Mouse (Mus musculus): ENCODE data around the gene Lzic.
"Not testable (repeated sequence)": the region's sequence is repeated elsewhere in the genome, so short reads cannot be mapped to it uniquely, and the experiment has no call there.

Gene Lzic

DNA sequence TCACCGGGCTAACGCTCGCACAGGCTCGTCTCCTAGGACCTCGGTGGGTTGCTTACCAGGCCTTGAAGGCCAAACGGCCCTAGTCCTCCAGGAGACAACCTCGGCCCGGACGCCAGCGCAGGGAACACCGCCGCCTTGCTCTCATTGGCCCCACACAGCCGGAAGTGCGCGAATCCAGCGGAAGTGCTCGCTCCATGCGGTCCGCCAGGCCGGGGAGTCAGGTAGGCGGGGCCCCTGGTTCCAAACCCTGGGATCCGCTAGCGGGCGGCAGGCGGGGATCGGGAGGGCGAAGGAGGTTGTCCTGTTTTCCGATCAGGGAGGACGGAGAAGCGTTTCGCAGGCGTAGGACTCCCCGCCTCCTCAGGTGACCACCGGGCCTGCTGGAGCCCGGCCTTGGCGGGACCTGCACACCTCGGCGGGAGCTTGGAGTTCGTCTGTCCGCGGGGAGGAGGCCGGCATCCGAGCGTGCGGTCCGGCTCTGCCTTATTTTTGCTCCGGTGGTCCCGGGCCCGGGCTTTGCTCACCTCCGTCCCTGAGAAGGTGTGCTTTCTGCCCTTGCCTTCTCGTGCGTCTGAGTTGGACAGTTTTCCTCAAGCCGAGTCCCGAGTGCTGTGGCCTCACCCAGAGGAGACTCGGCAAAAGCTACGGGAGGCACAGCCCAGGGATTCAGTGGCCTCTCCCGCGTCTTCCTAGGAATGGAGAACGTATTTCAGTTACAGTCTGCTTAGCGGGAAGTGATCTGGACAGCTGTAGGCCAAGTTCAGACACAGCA lies at the start of gene Lzic, which contains the start of gene Nmnat1:
Gene Lzic, plus strand, starts transcription at position 177 of the 772 bp plus-strand sequence.
Gene Nmnat1, minus strand, starts transcription at position 150 of the 772 bp plus-strand sequence.
- peak; percentile 95 for DNase-seq (ENCODE audit: low read depth, low spot score)

DNA sequence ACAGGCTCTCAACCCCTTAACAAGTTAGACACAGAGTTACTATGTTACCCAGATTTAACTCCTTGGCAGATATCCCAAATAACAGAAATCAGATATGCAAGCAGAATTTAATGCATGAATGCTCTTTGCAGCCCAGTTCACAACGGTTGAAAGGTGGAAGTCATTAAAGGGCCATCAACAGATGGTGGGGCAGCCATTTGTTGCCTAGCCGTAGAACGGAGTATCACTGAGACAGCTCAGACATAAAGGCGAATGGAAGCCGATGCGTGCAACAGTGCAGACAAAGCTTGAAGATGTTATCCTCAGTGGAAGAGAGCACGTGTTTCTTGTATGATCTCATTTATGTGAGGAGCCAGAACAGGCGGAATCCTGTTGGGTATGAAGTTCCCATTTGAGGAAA lies 44.5 kb upstream of the Lzic start:
- DNase-seq (ENCODE audit: low read depth, low spot score), result no peak

DNA sequence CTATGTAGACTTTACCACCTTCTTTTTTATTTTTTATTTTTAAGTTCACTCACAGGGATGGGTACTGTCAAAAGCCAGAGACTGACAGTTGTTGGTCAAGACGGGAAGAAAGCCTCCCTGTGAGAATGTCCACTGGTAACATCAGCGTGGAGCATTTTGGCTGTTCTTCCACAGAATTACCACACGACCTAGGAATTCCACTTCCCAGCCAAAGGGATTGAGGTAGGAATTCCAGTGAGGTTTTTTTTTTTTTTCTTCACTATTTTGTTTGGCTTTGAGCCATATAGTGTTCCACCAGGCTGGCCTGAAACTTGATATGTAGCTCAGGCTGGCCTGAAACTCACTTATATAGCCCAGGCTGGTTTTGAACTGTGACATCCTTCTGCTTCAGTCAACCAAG lies 42.6 kb upstream of the Lzic start:
- DNase-seq (ENCODE audit: low read depth, low spot score), result peak; percentile 88

DNA sequence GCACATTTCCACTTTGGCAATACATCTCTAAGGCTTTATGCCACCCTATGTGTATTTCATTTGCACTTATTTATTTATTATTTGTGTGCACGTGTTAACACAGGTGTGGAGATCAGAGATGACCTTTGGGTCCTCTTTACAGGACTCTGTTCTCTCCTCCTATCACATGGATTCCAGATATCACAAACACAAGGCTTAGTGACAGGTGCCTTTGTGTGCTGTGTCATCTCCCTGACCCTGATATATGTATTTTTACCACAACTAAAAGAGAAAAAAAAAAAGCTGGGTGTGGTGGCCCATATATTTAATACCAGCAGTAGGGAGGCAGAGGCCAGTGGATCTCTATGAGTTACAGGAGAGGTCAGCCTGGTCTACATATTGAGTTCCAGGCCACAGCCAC lies 40.6 kb upstream of the Lzic start:
- DNase-seq (ENCODE audit: low read depth, low spot score), result peak; percentile 32

DNA sequence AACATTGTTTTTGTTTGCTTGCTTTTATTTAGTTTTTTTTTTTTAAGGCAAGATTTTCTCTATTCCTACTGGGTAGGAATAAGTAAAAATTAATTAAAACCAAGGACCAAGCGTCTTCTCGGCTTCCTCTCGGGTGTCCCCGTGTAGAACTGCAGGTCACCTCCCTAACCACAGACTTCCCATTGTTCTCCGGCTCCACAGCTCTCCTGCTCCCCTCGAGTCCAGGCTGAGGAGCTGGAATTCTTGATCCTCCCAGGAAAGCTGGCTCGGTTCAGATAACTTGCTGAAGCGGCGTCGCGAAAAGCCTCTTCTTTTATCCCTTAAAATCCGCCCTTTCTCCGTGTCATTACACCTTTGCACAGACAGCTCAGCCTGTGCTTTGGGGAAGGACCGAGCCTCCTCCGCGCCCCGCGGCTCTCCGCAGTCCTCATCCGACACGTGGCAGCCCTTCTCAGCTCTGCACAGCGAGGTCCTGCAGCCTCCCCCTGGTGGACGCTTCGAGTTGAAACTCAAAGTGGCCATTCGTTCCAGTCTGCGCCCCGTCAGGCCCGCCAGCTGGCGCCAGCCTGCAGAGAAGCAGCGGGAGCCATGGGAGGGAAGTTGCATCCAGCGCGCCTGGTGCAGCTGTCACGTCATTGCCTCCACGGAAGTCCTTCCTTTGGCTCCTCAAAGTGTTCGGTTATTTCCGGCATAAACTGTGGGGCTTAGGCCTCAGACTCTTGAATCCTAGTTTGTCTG lies 39.9 kb upstream of the Lzic start:
- peak; percentile 97 for DNase-seq (ENCODE audit: low read depth, low spot score)

DNA sequence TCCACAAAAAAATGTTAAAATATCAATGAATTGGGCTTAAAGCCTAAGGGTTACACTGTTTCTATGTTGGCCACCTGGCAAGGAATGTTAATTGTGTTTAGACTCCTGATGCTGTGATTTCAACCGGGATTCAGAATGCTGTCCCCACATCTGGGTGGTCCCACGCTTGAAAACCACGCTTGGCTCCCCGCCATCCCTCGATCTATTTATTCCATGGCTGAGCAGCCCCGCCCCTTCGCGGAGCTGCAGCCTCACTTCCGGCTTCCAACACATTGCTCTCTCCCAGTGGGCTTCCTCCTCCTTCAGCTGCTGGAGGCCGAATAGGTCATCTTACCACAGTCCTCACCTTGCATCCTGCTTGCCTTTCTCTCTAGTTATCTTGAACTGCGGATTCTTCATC lies 39.2 kb upstream of the Lzic start:
- peak; percentile 26 for DNase-seq (ENCODE audit: low read depth, low spot score)

DNA sequence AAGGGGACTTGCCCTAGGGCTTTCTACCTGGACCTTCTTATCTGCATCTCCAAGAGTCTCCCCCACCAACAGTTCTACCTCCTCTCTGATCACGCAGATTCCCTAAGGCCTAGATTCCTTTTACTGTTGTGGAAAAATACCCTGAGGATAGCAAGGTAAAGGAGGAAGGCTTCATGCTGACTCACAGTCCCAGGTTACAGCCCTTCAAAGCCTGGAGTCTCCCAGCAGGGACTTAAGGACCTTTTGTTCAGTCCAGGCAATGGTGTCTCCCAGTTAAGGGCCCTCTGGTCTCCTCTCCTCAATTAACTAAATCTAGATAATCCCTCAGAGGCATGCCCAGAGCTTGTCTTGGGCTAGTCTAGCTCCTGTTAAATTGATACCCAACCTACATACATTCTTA lies 38.7 kb upstream of the Lzic start:
- DNase-seq (ENCODE audit: low read depth, low spot score), result no peak

DNA sequence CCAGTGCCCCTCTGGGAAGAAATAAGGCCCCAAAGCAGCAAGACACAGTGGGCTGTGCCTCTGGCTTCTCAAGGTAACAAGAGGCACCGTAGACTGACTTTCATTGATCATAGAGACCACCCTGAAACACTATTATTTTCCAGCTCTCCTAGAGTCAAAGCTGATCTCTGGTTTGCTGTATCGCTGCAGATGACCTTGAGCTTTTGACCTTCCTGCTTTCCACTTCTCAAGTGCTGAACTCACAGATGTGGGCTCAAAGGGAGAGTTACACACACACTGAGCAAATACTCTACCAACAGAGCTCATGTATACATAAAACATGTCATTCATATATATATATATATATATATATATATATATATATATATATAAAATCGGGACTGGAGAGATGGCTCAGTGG lies 34.4 kb upstream of the Lzic start:
- DNase-seq (ENCODE audit: low read depth, low spot score), result no peak

DNA sequence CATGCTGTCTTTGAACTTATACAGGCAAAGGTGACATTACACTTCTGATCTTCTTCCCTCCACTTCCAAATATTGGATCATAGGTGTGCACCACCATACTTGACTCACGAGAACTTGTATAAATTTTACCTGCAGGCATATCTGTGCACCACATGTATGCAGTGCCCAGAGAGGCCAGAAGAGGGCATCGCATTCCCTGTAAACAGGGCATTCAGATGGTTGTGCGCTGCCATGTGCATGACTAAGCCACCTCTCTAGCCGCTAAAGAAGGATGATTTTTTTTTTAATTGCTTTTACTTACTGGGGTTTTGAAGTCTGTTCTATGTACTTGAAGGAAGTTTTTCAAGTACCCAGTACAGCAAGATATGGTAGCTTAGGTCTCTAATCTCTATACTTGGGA lies 31.4 kb upstream of the Lzic start:
- peak; percentile 55 for DNase-seq (ENCODE audit: low read depth, low spot score)

DNA sequence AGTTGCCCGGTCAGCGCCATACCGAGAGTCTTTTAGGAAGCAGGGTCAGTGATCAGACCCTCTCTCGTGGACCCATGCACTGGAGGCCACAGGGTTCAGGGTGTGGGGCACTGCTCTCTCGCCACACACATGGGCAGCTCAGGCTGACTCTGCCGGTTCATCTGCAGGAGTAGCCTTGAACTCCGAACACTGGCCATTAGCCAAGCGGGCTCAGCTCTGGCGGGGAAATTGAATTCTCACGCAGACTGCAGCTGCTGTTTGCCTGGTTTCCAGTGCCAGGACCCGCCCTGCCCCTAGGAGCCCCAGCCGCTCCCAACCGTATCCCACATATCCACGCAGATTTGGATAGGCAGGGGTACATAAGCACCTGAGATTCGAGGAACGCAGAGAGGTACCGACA lies 30.8 kb upstream of the Lzic start:
- no peak for DNase-seq (ENCODE audit: low read depth, low spot score)

DNA sequence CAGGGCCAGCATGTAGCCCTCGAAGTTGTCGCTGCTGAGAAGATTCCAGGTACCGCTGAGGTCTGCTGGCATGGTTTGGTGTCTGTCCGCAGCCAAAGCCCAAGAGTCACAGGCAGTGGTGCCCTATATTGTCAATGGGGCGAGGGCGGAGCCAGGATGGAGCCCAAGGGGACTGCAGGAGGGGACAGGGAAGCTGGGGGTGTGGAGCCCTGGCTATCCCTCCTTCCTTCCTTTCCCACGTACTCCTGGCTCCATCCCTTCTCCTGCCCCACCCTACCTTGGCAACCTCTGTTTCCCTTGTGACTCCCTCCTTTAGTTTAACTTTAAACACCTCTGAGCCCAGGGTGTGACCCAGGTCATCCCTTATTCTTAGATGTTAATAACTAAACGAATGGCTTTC lies 30.1 kb upstream of the Lzic start, which contains the start of gene Rbp7:
Gene Rbp7, minus strand, starts transcription at position 100 of the 400 bp plus-strand sequence.
- no peak for DNase-seq (ENCODE audit: low read depth, low spot score)

DNA sequence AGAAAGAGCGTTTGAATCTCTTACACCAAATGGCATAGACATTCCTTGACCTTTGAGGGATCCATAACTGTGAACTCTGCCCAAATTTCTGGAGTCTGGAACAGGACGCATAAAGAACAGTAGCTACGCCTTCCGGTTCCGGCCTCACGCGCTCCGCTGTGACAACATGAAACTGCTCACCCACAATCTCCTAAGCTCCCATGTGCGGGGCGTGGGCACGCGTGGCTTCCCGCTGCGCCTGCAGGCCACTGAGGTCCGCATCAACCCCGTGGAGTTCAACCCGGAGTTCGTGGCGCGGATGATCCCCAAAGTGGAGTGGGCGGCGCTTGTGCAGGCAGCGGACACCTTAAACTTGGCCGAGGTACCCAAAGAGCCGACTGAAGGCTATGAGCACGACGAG lies 27.9 kb upstream of the Lzic start:
- not testable (repeated sequence) for DNase-seq (ENCODE audit: low read depth, low spot score)

DNA sequence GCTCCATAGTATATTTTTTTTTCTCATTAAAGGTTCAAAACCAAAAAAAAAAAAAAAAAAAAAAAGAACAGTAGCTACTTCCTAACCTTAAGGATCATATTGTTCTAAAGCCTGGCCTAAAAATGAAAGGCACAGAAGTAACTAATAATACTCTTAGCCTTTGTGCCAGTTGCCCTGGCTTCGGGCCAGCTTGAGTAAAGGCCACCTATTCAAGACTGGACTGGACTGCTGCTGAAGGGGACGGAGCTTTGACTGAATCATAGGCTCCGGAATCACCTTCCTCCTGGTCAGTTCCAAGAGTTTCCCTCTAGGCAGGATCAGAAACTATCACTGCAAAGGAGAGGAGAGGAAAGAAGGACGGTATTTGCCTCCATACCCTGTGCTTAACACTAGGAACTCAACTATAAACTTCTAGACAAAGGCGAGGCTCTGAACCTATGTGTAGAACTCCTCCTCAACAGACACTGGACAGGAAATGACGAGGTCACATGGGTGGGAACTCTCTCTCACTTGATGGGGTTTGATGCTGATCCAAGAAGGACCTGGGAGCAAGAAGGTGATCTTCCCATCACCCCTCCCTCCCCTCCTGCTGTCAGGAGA lies 27.1 kb upstream of the Lzic start:
- DNase-seq (ENCODE audit: low read depth, low spot score), result peak; percentile 34

DNA sequence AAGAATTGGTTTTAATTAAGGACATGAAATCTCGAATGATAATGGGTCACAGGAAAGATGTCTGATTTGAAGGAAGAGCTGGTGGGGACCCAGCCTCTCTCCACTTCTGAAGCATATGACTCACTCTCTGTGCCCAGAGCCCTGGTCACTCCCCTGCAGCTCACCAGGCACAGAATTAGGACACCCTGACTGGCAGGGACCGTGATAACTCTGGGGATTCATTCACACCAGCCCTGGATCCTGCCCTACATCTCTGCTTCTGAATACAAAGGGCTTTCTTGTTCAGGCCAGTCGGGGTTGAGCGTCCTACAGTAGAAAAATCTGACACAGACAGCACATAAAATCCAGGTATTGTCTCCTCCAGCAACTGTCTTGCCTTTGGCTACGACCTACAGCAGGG lies 26.5 kb upstream of the Lzic start:
- DNase-seq (ENCODE audit: low read depth, low spot score), result peak; percentile 25

DNA sequence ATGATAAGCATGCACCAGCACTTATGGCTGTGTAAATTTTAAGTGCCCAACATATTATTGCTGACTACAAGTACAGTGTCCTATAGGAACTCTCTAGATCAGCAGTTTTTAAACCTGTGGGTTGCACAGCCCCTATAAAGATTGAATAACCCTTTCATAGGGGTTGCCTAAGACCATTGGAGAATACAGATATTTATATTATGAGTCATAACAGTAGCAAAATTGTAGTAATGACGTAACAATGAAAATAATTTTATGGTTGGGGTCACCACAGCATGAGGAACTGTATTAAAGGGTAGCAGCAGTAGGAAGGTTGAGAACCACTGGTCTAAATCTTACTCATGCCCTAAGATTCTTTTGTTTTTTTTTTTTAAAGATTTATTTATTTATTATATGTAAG lies 25.6 kb upstream of the Lzic start:
- DNase-seq (ENCODE audit: low read depth, low spot score), result peak; percentile 43

DNA sequence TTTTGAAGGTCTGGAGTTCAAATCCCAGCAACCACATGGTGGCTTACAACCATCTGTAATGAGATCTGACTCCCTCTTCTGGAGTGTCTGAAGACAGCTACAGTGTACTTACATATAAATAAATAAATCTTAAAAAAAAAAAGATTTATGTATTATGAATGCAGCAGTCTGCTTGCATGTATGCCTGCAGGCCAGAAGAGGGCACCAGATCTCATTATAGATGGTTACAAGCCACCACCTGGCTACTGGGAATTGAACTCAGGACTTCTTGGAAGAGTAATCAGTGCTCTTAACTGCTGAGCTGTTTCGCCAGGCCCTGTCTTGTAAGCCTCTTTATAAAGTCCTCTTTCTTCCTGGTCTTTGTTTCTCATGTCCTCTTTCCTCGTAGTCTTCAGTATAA lies 24.6 kb upstream of the Lzic start:
- not testable (repeated sequence) for DNase-seq (ENCODE audit: low read depth, low spot score)

DNA sequence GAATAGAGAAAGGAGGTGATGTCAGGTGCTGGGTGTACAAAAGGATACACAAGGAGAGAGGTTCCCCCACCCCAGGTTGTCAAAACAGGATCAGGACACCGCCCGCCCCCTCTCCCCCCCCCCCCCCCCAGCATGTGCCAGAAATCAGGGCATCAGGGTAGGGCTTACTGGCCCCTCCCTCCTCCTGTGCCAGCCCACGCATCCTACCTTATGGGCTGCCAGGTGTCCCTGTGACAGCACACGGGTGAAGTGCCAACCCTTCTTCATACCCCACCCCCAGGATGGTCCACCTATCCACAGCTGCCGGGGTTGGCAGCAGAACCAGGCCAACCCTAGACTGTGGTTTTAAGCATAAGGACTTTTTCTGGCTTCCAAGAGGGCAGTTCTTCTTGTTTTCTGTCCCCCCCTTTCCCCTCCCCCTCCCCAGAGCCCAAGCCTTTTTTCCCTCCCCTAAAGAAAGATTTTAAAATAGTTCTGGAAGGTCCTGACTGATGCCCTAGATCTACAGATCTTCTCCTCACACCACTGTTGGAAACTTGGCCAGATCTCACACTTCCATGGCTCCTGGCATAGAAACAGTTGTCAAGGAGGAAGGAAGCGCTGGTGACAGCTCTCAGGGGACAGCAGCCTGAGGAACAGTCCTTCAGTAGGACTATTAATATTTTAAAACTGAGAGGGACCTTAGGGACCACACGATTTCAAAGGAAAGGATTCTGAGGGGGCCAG lies 23.3 kb upstream of the Lzic start:
- DNase-seq (ENCODE audit: low read depth, low spot score), result no peak

DNA sequence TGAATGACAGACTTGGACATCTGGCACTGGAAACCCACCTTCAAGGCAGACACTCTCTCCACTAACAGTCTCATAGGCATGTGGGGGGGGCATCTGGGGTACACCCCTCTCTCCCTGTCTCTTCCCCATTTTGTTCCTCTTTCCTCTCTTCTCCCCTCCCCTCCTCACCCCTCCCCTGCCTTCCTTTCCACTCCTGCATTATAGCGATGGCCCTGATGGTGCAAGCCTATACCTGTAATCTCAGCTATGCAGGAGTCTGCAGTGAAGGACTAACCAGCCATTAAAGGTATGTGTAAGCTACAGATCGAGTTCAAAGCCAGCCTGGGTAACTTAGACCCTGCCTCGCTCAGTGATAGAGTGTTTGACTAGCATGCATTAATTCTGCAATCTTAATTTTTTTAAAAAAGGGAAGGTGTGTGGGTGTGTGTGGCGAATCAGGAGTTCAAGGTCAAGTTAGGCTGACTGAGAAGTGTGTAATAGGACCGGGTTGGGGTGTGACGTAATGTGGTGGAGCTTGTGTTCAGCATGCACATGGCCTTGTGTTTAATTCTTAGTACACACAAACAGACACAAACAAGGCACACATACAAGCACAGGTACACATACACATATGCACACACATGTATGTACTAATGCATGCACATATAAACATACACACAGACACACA lies 22.6 kb upstream of the Lzic start:
- DNase-seq (ENCODE audit: low read depth, low spot score), result no peak

DNA sequence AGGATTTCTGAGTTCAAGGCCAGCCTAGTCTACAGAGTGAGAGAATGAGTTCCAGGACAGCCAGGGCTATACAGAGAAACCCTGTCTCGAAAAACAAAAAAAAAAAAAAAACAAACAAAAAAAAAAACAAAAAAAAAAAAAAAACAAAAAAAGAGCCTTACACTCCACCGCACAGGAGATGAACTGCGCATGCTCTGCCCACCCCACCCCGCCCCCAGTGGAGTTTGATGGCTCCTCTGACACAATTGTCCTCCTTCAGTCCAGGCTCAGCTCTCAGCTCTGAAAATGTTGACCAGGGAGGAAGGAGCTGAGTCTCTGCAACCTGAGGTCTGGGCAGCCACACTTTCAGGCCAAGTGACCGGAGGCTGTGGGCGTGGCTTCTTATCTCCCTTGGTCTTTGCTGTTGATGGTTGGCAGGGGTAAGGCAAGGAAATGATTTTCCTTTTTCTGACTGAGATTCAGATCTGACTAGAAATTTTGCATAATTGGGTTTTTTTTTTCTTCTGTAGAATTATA lies 21.5 kb upstream of the Lzic start:
- no peak for DNase-seq (ENCODE audit: low read depth, low spot score)

DNA sequence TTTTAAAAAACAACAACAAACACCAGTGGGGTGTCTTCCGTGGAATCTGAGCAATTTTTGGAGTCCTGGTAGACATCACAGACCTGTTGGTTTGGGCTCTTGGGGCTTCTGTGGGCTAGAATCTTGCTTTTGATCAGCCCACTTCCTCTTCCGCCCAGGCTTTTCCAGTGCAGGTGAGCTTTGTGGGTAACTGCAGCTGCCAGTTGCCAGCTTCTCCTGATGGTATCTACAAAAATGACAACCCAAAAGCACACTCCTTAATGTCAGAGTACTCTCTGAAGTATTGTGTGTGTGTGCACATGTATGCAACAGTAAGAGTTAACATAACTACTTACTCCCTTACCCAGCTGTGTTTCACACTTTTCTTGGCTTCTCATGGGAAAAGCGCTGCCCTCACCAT lies 15.5 kb upstream of the Lzic start:
- no peak for DNase-seq (ENCODE audit: low read depth, low spot score)

DNA sequence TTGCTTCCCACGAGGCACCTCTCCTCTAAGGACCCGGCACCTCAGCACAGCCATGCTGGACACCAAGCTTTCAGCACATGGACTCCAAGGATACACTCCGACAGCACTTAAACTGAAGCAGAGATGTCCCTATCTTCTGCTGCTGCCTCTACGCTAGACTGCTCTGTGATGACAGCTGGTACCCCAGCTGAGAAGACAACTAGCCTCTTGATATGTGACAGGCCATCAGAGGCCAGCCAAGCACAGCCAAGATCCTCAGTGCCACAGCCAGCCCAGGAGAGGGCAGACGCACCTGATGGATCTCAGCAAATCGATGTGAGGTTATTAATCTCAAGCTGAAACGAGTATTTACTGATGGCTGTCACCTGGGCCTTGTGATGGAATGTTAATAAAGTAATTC lies 9.9 kb upstream of the Lzic start:
- no peak for DNase-seq (ENCODE audit: low read depth, low spot score)
